Mouse (Mus musculus) heart, embryonic 16.5 days (tissue): Measurements from ENCODE around the gene Slitrk3. TPM values are rescaled to one million over a fixed set of nuclear protein-coding genes. Genes with fewer than 3 reads are reported as not detected.

ENCODE experiments used
- ATAC-seq: fragments of 200-750 bp; cut with Nextera tagmentation; replicated peaks from 2 replicates; pipeline ENCODE4 v1.8.0; 2017; ENCODE audit warnings: moderate number of reproducible peaks; ENCODE audit not compliant: insufficient read depth, low FRiP score; ENCODE audit errors: extremely low read depth
- H3K27ac ChIP-seq: fragments of 300-500 bp; sonication (generic); 2 replicates; pipeline ENCODE4 v1.5.1; 2014; ENCODE audit warnings: mild to moderate bottlenecking, low read length, control low read depth, moderate library complexity
- H3K27me3 ChIP-seq: fragments of 300-500 bp; sonication (generic); 2 replicates; pipeline ENCODE4 v1.6.1; 2014; ENCODE audit warnings: low read length, mixed read lengths; ENCODE audit not compliant: control insufficient read depth, insufficient read depth
- H3K36me3 ChIP-seq: fragments of 300-500 bp; sonication (generic); 2 replicates; pipeline ENCODE4 v1.6.1; 2014; ENCODE audit not compliant: control insufficient read depth, insufficient read depth
- H3K4me1 ChIP-seq: fragments of 300-500 bp; sonication (generic); 2 replicates; pipeline ENCODE4 v1.6.1; 2014; ENCODE audit warnings: low read length, mixed read lengths; ENCODE audit not compliant: control insufficient read depth, insufficient read depth
- H3K4me2 ChIP-seq: fragments of 300-500 bp; sonication (generic); 2 replicates; pipeline ENCODE4 v1.6.1; 2014; ENCODE audit warnings: low read depth, mild to moderate bottlenecking, control low read depth, low read length
- H3K4me3 ChIP-seq: fragments of 300-500 bp; sonication (generic); 2 replicates; pipeline ENCODE4 v1.5.1; 2014; ENCODE audit warnings: mild to moderate bottlenecking, control low read depth, low read length
- H3K9ac ChIP-seq: fragments of 300-500 bp; sonication (generic); 2 replicates; pipeline ENCODE4 v1.6.1; 2014; ENCODE audit warnings: low read length, control low read depth
- H3K9me3 ChIP-seq: fragments of 300-500 bp; sonication (generic); replicated peaks from 2 replicates; pipeline ENCODE4 v1.6.1; 2016; ENCODE audit warnings: low read length; ENCODE audit not compliant: control insufficient read depth
- WGBS: fragments of 180-500 bp; shearing (Covaris S2); extraction: QIAGEN DNeasy Blood & Tissue Kit; methylation state at CpG from one replicate; pipeline ENCODE4 v1.1.7; 2014; 5-methylcytosine and 5-hydroxymethylcytosine counted together
- polyA plus RNA-seq: library from polyadenylated mRNA; unstranded; fragments of >200 nt; fragmentation: Nextera tagmentation; extraction: Ambion mirVana; gene quantifications from 2 replicates; pipeline ENCODE4 v1.2.1, GENCODE M21; 2015

Gene Slitrk3
- polyA plus RNA-seq, 1 experiment from 2014 or later, result 0.09 TPM

GRCm38 (mm10) chr3:73053451-73053931, 4.1 kb downstream of the Slitrk3 start:
- Histone ChIP-seq H3K4me1 (peaks cover 5% of the 10 kb centered on the region), H3K27ac (no peak overlapping the region), H3K27me3 (peaks cover 49% of the 10 kb centered on the region), H3K4me3 (peak overlapping the region; percentile 48), H3K36me3 (no peaks in the 10 kb centered on the region), H3K9ac (peak overlapping the region; percentile 51; the same call in 1 of the 2 replicates), H3K4me2 (peak overlapping the region; percentile 66), H3K9me3 (no peaks in the 10 kb centered on the region)
- ATAC-seq, result no peak; the same call in 1 of the 2 replicates
- 2% methylated on average over 26 of the region's 26 CpGs for WGBS

- H3K9me3 ChIP-seq, result no peaks in the 10 kb centered on the region
- H3K36me3 ChIP-seq, result no peaks in the 10 kb centered on the region
- no peak overlapping the region for H3K4me3 ChIP-seq
- ATAC-seq, result no peak
- H3K27ac ChIP-seq, result no peak overlapping the region
- 3% methylated on average over 3 of the region's 3 CpGs for WGBS
- no peaks in the 10 kb centered on the region for H3K4me1 ChIP-seq
- H3K9ac ChIP-seq, result no peak overlapping the region
- no peak overlapping the region for H3K4me2 ChIP-seq
- H3K27me3 ChIP-seq, result peaks cover 16% of the 10 kb centered on the region
Observed at GRCm38 (mm10) chr3:73046248-73046647, 11.4 kb downstream of the Slitrk3 start.

- no peak overlapping the region for H3K9ac ChIP-seq
- no peaks in the 10 kb centered on the region for H3K27me3 ChIP-seq
- H3K4me1 ChIP-seq, result no peaks in the 10 kb centered on the region
- no peak overlapping the region for H3K27ac ChIP-seq
- no peak for ATAC-seq
- no peak overlapping the region for H3K4me2 ChIP-seq
- H3K9me3 ChIP-seq, result no peaks in the 10 kb centered on the region
- no peak overlapping the region for H3K4me3 ChIP-seq
- H3K36me3 ChIP-seq, result no peaks in the 10 kb centered on the region
Observed at GRCm38 (mm10) chr3:73042256-73042655, 15.3 kb downstream of the Slitrk3 start.

- 11% methylated on average over 6 of the region's 6 CpGs for WGBS
- H3K4me3 ChIP-seq, result no peak overlapping the region
Observed at GRCm38 (mm10) chr3:73006045-73006444, 51.6 kb downstream of the Slitrk3 start.

GRCm38 (mm10) chr3:73002933-73003696, 54.5 kb downstream of the Slitrk3 start:
- Histone ChIP-seq H3K4me3 (no peak overlapping the region), H3K4me2 (no peak overlapping the region), H3K4me1 (no peaks in the 10 kb centered on the region), H3K9ac (no peak overlapping the region), H3K27ac (no peak overlapping the region), H3K27me3 (no peaks in the 10 kb centered on the region), H3K9me3 (no peaks in the 10 kb centered on the region), H3K36me3 (no peaks in the 10 kb centered on the region)
- no peak for ATAC-seq
- 85% methylated on average over 4 of the region's 4 CpGs for WGBS

More at GRCm38 (mm10) chr3:73006045-73006444, 51.6 kb downstream of the Slitrk3 start:
- Histone ChIP-seq H3K4me2 (no peak overlapping the region), H3K27me3 (no peaks in the 10 kb centered on the region), H3K36me3 (no peaks in the 10 kb centered on the region), H3K9me3 (no peaks in the 10 kb centered on the region), H3K9ac (no peak overlapping the region), H3K27ac (no peak overlapping the region), H3K4me1 (no peaks in the 10 kb centered on the region)
- ATAC-seq, result no peak

GRCm38 (mm10) chr3:72997517-72997916, 60.1 kb downstream of the Slitrk3 start:
- no peaks in the 10 kb centered on the region for H3K36me3 ChIP-seq

More at GRCm38 (mm10) chr3:72997517-72997916, 60.1 kb downstream of the Slitrk3 start:
- Histone ChIP-seq H3K4me2 (no peak overlapping the region), H3K9me3 (no peaks in the 10 kb centered on the region), H3K27ac (no peak overlapping the region), H3K4me1 (no peaks in the 10 kb centered on the region), H3K27me3 (no peaks in the 10 kb centered on the region), H3K9ac (no peak overlapping the region), H3K4me3 (no peak overlapping the region)
- no peak for ATAC-seq
- WGBS, result 60% methylated on average over 4 of the region's 4 CpGs

Other genes with a start within 250 kb of the Slitrk3 start
- gene Sis, start 89.9 kb downstream of the Slitrk3 start, polyA plus RNA-seq, result 0.72 TPM in 1 of 2 replicates, not detected in the other